Mouse (Mus musculus) Patski (cell line): ENCODE data around the gene Ehbp1. TPM values are rescaled to one million over a fixed set of nuclear protein-coding genes. Genes with fewer than 3 reads are reported as not detected.

Experiments
- ATAC-seq: fragments of 100-300 bp; one replicate; pipeline ENCODE4 v1.8.0; 2021
- CTCF ChIA-PET: fragments of 350-600 bp; sonication (Branson Sonifier 250); formaldehyde crosslinking; loops from one replicate; lab custom pipeline; 2022; ENCODE audit warnings: inconsistent platforms; lab: Charles Lee
- POLR2A ChIA-PET: fragments of 350-600 bp; sonication (Branson Sonifier 250); formaldehyde crosslinking; loops from one replicate; lab custom pipeline; 2022; ENCODE audit warnings: antibody characterized with exemption, inconsistent platforms; lab: Charles Lee
- DNase-seq: peaks from one replicate; pipeline ENCODE4 v3.0.0-alpha.2; 2011; ENCODE audit warnings: low read depth, low spot score
- H3K27me3 ChIP-seq: fragments of 371-371 bp; one replicate; pipeline ENCODE4 v1.5.1; 2021
- CTCF ChIP-seq: fragments of 100-300 bp; IDR thresholded peaks from one replicate; pipeline ENCODE4 v1.5.1; 2021
- in situ Hi-C: fragments of 300-500 bp; cut with MboI; formaldehyde crosslinking; loops from 3 replicates; pipeline ENCODE4 v1.11.1; 2018; ENCODE audit warnings: low pct_unique_long_range_greater_than_20kb, mixed read lengths
- polyA plus RNA-seq: library from polyadenylated mRNA; unstranded; gene quantifications from one replicate; pipeline ENCODE4 v1.2.3, GENCODE M21; 2021

Ehbp1 gene
- polyA plus RNA-seq, 1 experiment from 2014 or later: 13.5 TPM

DNA sequence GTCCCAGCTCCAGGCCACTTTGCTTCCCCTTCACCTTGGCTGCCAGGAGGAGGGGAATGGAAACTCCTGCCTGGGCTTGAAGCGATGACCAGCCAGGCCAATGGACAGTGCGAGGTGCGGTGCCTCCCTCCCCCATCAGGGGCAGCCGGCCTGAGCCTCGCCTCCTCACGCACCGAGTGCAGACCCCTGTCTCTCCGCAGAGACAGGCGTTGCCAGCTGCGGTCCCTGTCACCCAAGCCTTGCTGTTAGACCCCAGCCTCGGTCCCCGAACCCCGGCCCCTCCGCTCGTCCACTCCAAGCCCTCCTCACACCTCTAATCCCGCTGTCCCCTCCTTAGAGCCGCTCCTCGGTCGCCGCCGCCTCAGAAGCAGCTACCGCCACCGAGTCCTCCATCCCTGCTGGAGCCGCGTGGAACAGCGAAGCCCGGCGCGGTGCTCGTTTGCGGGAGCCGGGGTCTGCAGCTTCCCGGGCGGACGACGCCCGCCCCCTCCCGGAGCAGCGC, 55.7 kb downstream of the Ehbp1 start:
- ChIA-PET CTCF (no interaction called here), POLR2A (no interaction called here)
- ATAC-seq: peak; percentile 32
- in situ Hi-C loops: no loop called here
- DNase-seq: no peak
- no peak for TF ChIP-seq CTCF
- no peaks in the 10 kb centered on the region for H3K27me3 ChIP-seq

DNA sequence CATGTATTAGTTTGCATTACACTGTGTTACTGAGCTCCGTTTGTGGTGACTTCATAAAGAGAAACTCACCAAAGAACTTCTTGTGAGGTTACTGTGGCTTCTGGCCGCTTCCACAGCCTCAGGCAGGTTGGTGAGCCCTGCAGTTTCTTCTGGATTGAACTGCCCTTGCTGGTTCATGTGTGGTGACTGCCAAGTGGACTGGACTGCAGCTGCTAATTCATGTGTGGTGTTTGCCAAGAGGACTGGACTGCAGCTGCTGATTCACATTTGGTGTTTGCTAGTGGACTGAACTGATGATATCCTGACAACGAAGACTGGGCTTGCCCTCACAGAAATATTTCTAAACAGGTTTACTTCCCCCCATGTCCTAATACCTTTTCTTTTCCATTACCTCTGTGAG, 65.4 kb downstream of the Ehbp1 start:
- POLR2A ChIA-PET: no interaction called here
- no peak for ATAC-seq
- DNase-seq: no peak
- in situ Hi-C loops: no loop called here
- H3K27me3 ChIP-seq: no peaks in the 10 kb centered on the region
- no peak for TF ChIP-seq CTCF
- CTCF ChIA-PET: no interaction called here

DNA sequence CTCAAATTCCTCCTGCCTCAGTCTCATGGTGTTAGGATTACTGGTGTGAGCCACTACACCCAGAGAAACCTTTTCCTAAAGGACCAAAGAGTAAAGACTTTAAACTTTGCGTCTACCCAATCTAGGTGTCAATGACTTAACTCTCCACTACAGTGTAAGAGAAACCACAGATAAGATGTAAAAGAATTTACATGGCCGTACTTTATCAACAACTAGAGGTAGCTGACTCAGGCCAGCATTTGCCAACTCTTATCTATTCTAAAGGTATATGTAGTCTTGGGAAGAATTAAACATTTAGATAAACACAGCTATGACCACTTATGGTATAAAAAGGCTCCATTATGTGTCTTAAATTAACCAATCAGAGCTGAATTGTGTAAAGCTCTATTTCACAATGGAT, 67.9 kb downstream of the Ehbp1 start:
- H3K27me3 ChIP-seq: no peaks in the 10 kb centered on the region
- no peak for ATAC-seq
- in situ Hi-C loops: no loop called here
- ChIA-PET CTCF (no interaction called here), POLR2A (no interaction called here)
- no peak for DNase-seq
- no peak for TF ChIP-seq CTCF

DNA sequence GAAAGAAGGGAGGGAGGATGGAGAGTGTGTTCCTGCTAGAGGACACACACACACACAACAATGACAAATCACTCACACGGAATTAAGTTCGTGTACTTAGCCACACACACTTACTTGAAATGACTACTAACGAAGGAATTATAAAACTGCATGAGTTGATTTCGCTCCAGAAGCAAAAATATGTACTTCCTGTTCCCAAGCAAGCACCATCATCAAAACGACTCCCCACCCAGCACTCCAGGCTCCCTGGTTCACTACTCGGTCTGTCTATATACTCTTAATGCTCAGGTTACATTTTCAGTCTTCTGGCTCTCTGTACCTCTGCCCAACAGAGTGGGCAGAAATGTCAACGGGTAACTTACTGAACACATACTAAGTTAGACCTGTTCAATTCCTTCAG, 68.7 kb downstream of the Ehbp1 start:
- ChIA-PET CTCF (no interaction called here), POLR2A (interaction anchor here (0.5 kb wide), 1 partner anchor 336 kb away, joined by 3 read pairs; no protein-coding TSS in a partner anchor)
- no peaks in the 10 kb centered on the region for H3K27me3 ChIP-seq
- TF ChIP-seq CTCF: no peak
- ATAC-seq (no peak), DNase-seq (no peak)
- in situ Hi-C loops: no loop called here

DNA sequence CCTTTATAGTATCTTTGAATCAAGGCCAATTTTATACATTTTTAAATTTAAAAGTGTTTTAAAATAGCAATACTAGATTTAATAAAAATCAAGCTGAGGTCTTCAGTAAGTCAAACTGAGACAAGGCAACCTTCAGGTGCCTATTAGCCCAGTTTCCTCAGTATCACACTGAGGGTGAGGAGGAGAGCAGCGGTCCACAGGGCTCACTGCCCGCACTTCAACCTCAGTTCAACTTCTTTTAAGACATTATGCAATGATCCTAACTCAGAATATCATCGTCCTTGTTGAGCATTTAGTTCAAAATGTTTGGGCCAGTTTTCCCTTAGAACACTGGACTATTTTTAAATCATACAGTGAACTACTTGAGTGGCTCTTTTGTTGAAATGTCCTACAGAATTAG, 70.2 kb downstream of the Ehbp1 start:
- no peaks in the 10 kb centered on the region for H3K27me3 ChIP-seq
- CTCF ChIA-PET: no interaction called here
- in situ Hi-C loops: no loop called here
- POLR2A ChIA-PET: no interaction called here
- no peak for DNase-seq
- no peak for ATAC-seq
- TF ChIP-seq CTCF: no peak

DNA sequence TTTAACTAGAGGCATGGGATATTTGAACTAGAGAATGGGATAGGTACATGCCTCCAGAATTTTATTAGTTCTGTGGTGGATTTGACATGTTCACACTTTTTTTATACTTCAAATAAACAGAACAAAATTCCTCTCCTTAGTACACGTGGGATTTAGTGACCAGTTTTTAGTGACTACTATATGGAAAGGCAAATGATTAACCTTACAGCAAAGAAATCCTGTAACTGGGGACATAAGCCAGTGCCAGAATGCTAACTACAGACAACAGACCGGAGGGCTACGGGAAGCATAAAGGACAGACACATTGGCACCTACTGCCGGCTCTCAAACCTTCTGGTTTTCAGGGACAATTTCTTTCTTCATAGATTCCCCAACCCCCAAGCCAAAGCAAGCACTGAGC, 72.4 kb downstream of the Ehbp1 start:
- ChIA-PET CTCF (no interaction called here), POLR2A (no interaction called here)
- ATAC-seq (no peak), DNase-seq (no peak)
- no peaks in the 10 kb centered on the region for H3K27me3 ChIP-seq
- in situ Hi-C loops: no loop called here
- no peak for TF ChIP-seq CTCF

DNA sequence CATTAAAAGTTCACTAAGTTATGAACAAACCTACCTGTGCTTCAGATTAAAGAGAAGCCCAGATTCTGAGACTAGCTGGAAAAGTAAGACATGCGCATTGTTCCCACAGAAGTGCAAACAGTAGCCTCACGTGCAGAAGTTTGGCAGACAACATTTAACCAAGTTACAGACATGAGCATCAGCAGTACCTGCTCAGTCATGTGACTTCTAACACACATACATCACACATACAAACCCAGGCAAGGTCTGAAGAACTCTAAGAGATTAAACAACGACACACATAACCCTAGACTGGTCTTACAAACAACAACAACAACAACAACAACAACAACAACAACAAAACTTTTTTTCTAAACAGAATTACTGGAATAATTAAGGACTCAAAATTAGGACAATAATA, 72.9 kb downstream of the Ehbp1 start:
- ATAC-seq (no peak), DNase-seq (no peak)
- no peaks in the 10 kb centered on the region for H3K27me3 ChIP-seq
- TF ChIP-seq CTCF: no peak
- CTCF ChIA-PET: no interaction called here
- POLR2A ChIA-PET: no interaction called here
- in situ Hi-C loops: no loop called here

DNA sequence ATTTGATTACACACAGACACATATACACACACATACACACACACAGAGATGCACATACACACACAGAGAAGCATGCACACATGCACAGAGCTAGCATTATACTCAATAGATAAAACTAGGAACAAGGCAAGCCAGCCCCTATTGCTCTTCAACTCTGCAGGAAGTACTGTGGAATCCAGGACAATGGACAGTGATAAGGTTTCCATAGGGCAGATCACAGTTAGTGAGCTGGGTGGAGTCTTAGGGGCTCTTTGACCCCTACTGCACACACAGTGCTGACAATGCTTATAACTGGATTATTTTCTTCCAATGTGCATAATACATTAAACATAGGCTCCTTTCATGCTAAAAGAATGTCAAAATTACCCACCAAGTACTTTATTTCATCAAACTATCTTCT, 75.1 kb downstream of the Ehbp1 start:
- in situ Hi-C loops: no loop called here
- POLR2A ChIA-PET: no interaction called here

DNA sequence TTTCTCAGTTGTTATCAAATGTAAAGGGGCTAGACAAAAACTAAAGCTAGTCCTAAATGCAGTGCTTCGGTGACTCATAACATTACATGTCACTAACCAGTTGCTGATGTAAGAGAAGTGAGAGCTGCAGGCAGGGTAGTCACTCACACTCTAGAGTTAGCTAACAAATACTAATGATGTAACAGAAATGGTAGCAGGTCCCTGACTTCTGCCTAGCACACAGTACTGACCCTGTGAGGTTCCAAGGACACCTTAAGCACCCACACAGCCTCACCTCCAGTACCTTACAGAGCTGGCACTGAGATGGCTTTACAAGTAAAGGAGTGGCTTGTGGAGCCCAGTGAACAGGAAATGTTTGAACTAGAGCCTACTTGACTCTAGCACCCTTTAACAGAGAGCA, 86.7 kb downstream of the Ehbp1 start:
- ChIA-PET POLR2A (no interaction called here), CTCF (interaction anchor here (1.2 kb wide), 1 partner anchor 15 kb away, joined by 3 read pairs; no protein-coding TSS in a partner anchor)
- TF ChIP-seq CTCF: no peak
- ATAC-seq (no peak), DNase-seq (no peak)
- in situ Hi-C loops: no loop called here
- H3K27me3 ChIP-seq: no peaks in the 10 kb centered on the region

More for the DNA sequence above, 75.1 kb downstream of the Ehbp1 start:
- no peak for TF ChIP-seq CTCF
- CTCF ChIA-PET: no interaction called here
- DNase-seq: no peak
- H3K27me3 ChIP-seq: no peaks in the 10 kb centered on the region
- ATAC-seq: no peak

DNA sequence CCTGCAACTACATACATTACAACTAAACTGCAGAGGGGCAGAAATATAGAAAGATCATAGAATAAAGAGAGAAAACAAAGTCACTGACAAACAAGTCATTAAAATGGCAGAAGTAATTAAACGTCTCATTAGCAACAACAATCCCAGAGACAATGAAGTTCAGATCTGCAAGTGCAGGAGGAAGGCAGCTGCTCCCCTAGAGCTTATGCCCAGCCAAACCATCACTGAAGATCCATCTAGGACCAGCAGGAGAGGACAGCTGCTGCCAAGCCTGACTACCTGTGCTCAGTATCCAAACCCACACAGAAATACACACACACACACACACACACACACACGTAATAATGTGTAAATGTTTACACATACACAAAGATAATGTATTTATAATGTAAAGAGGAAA, 92.7 kb downstream of the Ehbp1 start:
- no peak for TF ChIP-seq CTCF
- H3K27me3 ChIP-seq: no peaks in the 10 kb centered on the region
- POLR2A ChIA-PET: no interaction called here
- DNase-seq (no peak), ATAC-seq (no peak)
- in situ Hi-C loops: no loop called here
- CTCF ChIA-PET: no interaction called here

DNA sequence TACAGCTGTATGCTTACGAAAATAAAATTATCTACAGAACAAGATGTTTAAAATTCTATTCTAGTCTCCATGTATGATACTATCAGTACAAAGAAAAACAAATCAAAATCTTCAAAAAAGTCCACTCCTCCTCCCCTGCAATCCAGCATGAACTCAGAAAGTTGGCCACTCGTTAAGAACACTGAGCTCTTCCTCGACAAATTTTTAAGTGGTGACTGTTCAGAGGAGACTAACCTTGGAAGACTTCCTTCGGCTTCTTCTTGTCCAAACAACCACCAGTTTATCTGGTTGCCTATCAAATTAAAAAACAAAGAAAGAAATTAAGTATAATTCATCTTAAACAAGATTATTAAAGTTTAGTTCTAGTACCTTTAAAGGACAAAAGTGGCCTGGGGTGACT, 94.4 kb downstream of the Ehbp1 start:
- ATAC-seq (no peak), DNase-seq (no peak)
- ChIA-PET POLR2A (no interaction called here), CTCF (interaction anchor here (1.5 kb wide), 1 partner anchor 8 kb away, joined by 3 read pairs; no protein-coding TSS in a partner anchor)
- in situ Hi-C loops: no loop called here
- no peaks in the 10 kb centered on the region for H3K27me3 ChIP-seq
- TF ChIP-seq CTCF: no peak

DNA sequence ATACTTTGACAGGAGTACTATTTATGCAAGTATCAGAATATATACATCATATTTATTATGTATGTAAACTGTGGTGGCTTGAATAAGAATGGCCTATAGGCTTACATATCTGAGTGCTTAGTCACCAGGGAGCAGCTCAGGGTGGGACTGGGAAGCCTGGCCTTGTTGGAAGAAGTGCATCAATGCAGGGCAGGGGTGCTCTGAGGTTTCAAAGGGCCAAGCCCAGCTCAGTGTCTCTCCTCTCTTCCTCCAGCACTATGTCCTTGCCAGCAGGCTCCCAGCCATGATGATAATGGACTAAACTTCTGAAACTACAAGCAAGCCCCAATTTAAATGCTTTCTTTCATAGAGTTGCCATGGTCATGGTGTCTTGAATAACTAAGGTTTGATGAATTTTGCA, 95.0 kb downstream of the Ehbp1 start:
- ChIA-PET POLR2A (interaction anchor here (0.7 kb wide), 1 partner anchor 86 kb away, joined by 8 read pairs; no protein-coding TSS in a partner anchor), CTCF (interaction anchor here (1.4 kb wide), 1 partner anchor 15 kb away, joined by 3 read pairs; no protein-coding TSS in a partner anchor)
- ATAC-seq: no peak
- in situ Hi-C loops: no loop called here
- H3K27me3 ChIP-seq: no peaks in the 10 kb centered on the region
- no peak for DNase-seq
- TF ChIP-seq CTCF: no peak
